Mouse (Mus musculus): ENCODE results near the gene Commd7. TPM values are rescaled to one million over a fixed set of nuclear protein-coding genes. Genes with fewer than 3 reads are reported as not detected.

Commd7 gene
- total and polyA plus RNA-seq, 3 experiments, result 20.9 to 30.9 (median 29.7) TPM

DNA sequence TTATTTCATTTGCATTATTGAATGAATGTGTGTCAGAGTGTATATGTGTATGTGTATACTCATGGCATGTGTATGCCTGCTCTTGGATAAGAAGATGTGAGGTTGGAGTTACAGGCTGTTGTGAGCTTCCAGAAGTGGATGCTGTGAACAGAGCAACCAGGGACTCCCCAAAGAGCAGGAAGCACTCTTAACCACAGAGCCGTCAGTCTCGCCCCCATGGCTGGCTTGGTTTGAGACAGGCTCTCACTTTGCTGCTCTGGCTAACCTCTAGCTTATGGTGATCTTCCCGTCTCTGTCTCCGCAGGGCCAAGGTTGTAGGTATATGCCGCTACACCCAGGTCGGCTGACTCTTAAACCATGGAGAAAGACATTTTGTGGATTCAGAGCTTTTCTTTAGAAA lies 14.1 kb downstream of the Commd7 start:
- peaks cover 81% of the 10 kb centered on the region for H3K36me3 ChIP-seq (replicated peaks)
- ATAC-seq (ENCODE audit: extremely low read depth, insufficient number of reproducible peaks, low FRiP score, poor library complexity, severe bottlenecking) (no peak), DNase-seq (ENCODE audit: low spot score) (no peak)
- H3K4me1 ChIP-seq (ENCODE audit: insufficient read depth, low read depth, low read length), result peaks cover 13% of the 10 kb centered on the region
- no peaks in the 10 kb centered on the region for H3K9me3 ChIP-seq (replicated peaks)
- no peak for TF ChIP-seq GATA1 (IDR thresholded peaks at IDR 0.05; ENCODE audit: borderline replicate concordance, low read length)
- no peaks in the 10 kb centered on the region for H3K27me3 ChIP-seq (ENCODE audit: insufficient read depth, low read length)
- H3K4me3 ChIP-seq (ENCODE audit: low read depth, low read length), result no peak overlapping the region

DNA sequence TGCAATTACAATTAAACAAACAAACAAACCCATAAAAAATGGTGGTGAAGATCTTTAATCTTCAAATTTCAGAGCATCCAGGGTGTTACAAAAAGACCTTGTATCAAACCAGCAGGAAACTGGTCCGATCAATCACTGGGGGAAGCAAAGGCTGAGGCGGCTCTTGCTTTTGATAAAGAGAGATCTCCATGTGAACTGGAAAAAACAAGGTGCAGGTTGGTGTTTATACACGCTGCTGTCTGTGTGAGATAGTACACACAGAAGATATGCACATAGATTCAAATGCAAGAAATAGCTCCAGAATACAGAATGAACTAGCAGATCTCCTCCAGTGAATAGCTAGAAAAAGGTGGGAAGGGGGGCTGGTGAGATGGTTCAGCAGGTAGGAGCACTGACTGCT lies 15.7 kb downstream of the Commd7 start:
- Histone ChIP-seq H3K4me1 (ENCODE audit: insufficient read depth, low read depth, low read length) (peaks cover 27% of the 10 kb centered on the region), H3K27me3 (ENCODE audit: insufficient read depth, low read length) (no peaks in the 10 kb centered on the region), H3K4me3 (ENCODE audit: low read depth, low read length) (no peak overlapping the region), H3K36me3 (replicated peaks) (peaks cover 66% of the 10 kb centered on the region), H3K9me3 (replicated peaks) (no peaks in the 10 kb centered on the region)
- no peak for DNase-seq (ENCODE audit: low spot score)
- no peak for ATAC-seq (ENCODE audit: extremely low read depth, insufficient number of reproducible peaks, low FRiP score, poor library complexity, severe bottlenecking)
- no peak for TF ChIP-seq TAL1 (conservative IDR thresholded peaks at IDR 0.05; ENCODE audit: low read depth, low read length)
- TF ChIP-seq GATA2 (IDR thresholded peaks at IDR 0.05; ENCODE audit: borderline replicate concordance, low read depth, low read length), result no peak
- no peak for TF ChIP-seq CTCF (IDR thresholded peaks at IDR 0.05; ENCODE audit: low read depth, low read length)
- TF ChIP-seq POLR2AphosphoS5 (IDR thresholded peaks at IDR 0.05; ENCODE audit: insufficient replicate concordance, low read depth, low read length), result no peak
- no peak for TF ChIP-seq GATA1 (IDR thresholded peaks at IDR 0.05; ENCODE audit: borderline replicate concordance, low read length)

DNA sequence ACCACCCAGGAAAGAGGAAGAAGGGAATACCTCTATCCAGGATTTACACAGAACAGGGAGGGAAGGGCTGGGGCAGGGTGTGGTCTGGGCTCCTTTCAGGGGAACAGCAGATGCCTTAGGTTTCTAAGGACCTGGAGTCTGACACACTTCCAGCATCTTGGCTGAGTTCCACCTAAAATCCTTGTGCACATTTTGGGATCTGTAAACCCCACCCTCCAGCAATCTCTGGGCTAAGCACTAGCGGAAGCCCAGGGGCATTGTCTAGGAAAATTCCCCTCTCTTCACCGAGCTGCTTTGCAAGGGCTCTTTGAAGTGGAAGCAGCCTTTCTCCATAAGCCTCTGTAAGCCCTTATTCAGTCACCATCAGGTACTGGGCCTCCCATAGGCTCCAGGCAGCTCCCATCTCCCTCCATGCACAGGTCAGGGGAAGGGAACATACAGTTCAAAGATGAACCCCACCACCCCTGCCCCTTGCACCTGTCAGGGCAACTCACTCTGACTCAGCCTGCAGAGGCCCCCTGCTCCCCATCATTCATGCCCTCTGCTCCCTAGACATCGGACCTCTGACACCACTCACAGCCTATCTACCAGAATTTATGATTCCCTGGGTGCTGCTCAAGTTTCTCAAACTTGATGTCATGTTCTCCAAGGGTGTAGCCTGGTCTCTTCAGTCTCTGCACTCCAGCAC lies 19.8 kb downstream of the Commd7 start:
- Histone ChIP-seq H3K4me3 (ENCODE audit: low read depth, low read length) (no peak overlapping the region), H3K4me1 (ENCODE audit: insufficient read depth, low read depth, low read length) (peaks cover 61% of the 10 kb centered on the region), H3K27me3 (ENCODE audit: insufficient read depth, low read length) (no peaks in the 10 kb centered on the region), H3K9me3 (replicated peaks) (no peaks in the 10 kb centered on the region), H3K36me3 (replicated peaks) (peaks cover 26% of the 10 kb centered on the region)
- TF ChIP-seq CTCF (IDR thresholded peaks at IDR 0.05; ENCODE audit: low read depth, low read length) (no peak), GATA2 (IDR thresholded peaks at IDR 0.05; ENCODE audit: borderline replicate concordance, low read depth, low read length) (no peak), GATA1 (IDR thresholded peaks at IDR 0.05; ENCODE audit: borderline replicate concordance, low read length) (no peak), TAL1 (conservative IDR thresholded peaks at IDR 0.05; ENCODE audit: low read depth, low read length) (no peak), POLR2AphosphoS5 (IDR thresholded peaks at IDR 0.05; ENCODE audit: insufficient replicate concordance, low read depth, low read length) (no peak)
- DNase-seq (ENCODE audit: low spot score), result no peak
- no peak for ATAC-seq (ENCODE audit: extremely low read depth, insufficient number of reproducible peaks, low FRiP score, poor library complexity, severe bottlenecking)

DNA sequence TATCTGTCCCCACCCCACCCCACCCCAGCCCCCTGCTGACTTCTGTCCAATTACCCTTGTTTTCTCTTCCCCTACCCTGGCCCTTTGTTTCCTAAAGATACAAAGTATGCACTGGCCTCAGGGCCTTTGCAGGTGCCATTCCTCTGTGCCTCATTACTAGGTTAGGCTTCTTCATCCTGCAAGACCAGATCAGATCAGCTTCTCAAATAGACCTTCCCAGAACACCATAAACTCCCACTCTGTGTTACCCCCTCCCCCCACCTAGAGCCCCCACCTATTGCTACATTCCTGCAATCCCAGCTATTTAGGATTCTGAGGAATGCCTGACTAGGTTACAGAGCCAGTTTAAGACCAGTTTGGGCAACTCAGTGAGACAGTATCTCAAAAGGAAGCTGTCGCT lies 20.8 kb downstream of the Commd7 start:
- no peaks in the 10 kb centered on the region for H3K9me3 ChIP-seq (replicated peaks)
- H3K4me1 ChIP-seq (ENCODE audit: insufficient read depth, low read depth, low read length), result peaks cover 71% of the 10 kb centered on the region
- no peak overlapping the region for H3K4me3 ChIP-seq (ENCODE audit: low read depth, low read length)
- TF ChIP-seq POLR2AphosphoS5 (IDR thresholded peaks at IDR 0.05; ENCODE audit: insufficient replicate concordance, low read depth, low read length), result no peak
- no peak for TF ChIP-seq TAL1 (conservative IDR thresholded peaks at IDR 0.05; ENCODE audit: low read depth, low read length)
- TF ChIP-seq GATA1 (IDR thresholded peaks at IDR 0.05; ENCODE audit: borderline replicate concordance, low read length), result no peak
- TF ChIP-seq CTCF (IDR thresholded peaks at IDR 0.05; ENCODE audit: low read depth, low read length), result no peak
- no peak for TF ChIP-seq GATA2 (IDR thresholded peaks at IDR 0.05; ENCODE audit: borderline replicate concordance, low read depth, low read length)
- no peaks in the 10 kb centered on the region for H3K27me3 ChIP-seq (ENCODE audit: insufficient read depth, low read length)
- H3K36me3 ChIP-seq (replicated peaks), result peaks cover 18% of the 10 kb centered on the region
- DNase-seq (ENCODE audit: low spot score), result no peak
- ATAC-seq (ENCODE audit: extremely low read depth, insufficient number of reproducible peaks, low FRiP score, poor library complexity, severe bottlenecking), result no peak

DNA sequence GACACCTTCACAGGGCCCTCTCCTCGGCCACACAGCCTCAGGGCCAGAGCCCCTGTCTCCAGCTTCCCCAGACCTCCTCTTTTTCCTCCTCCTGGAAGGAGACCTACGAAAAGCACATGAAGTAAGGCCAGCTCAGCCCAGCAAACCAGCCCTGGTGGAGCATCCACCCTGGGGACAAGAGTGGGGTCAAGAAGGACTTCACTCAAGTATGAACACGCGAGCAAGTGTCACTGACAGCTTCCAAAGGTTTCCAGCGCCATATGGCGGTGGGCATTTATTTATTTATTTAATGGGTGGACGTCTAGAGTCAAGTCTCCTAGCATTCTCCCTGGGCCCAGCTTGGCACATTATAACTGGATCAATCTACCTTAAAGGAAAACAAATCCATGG lies 21.3 kb downstream of the Commd7 start:
- no peaks in the 10 kb centered on the region for H3K9me3 ChIP-seq (replicated peaks)
- peaks cover 76% of the 10 kb centered on the region for H3K4me1 ChIP-seq (ENCODE audit: insufficient read depth, low read depth, low read length)
- H3K36me3 ChIP-seq (replicated peaks), result peaks cover 14% of the 10 kb centered on the region
- no peaks in the 10 kb centered on the region for H3K27me3 ChIP-seq (ENCODE audit: insufficient read depth, low read length)
- no peak for ATAC-seq (ENCODE audit: extremely low read depth, insufficient number of reproducible peaks, low FRiP score, poor library complexity, severe bottlenecking)
- no peak for DNase-seq (ENCODE audit: low spot score)
- H3K4me3 ChIP-seq (ENCODE audit: low read depth, low read length), result peak overlapping the region; percentile 60; the same call in 1 of the 2 replicates
- no peak for TF ChIP-seq GATA2 (IDR thresholded peaks at IDR 0.05; ENCODE audit: borderline replicate concordance, low read depth, low read length)
- no peak for TF ChIP-seq TAL1 (conservative IDR thresholded peaks at IDR 0.05; ENCODE audit: low read depth, low read length)
- TF ChIP-seq POLR2AphosphoS5 (IDR thresholded peaks at IDR 0.05; ENCODE audit: insufficient replicate concordance, low read depth, low read length), result no peak
- no peak for TF ChIP-seq GATA1 (IDR thresholded peaks at IDR 0.05; ENCODE audit: borderline replicate concordance, low read length)
- no peak for TF ChIP-seq CTCF (IDR thresholded peaks at IDR 0.05; ENCODE audit: low read depth, low read length)

DNA sequence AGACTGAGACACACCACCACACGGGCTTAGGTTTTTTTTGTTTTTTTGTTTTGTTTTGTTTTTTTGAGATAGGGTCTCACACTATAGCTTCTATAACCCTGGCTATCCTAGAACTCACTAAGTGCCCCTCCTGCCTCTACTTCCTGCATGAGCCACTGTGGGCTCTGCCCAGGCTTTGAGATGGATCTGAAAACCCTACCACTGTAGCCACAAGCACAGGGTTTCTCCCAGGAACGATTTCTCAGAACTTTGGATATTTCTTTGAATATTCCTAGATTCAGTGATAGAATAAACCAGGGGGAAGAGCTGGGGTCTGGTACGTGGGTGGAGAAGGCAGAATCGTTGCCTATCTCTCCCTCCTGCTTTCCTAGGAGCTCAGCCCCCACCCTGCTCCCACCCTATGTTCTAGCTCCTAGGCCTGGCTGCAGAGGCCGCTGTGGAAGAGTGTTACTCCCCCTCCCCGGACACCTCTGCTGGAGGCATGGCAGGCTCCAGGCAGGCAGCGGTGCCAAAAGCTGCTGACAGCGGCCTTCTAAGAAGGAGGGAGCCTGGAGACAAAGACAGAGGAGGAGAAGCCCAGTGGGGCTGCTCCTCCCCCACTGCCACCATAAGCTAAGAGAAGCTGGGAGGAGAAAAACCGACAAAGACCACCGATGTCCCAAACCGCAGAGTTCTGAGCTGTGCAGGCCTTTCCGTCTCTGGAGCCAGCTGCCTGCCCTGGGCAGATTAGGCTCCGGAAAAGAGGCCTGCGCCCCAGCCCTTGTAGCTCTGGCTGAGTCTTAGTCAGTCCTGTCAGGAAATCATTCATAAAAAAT lies 21.9 kb downstream of the Commd7 start:
- peaks cover 82% of the 10 kb centered on the region for H3K4me1 ChIP-seq (ENCODE audit: insufficient read depth, low read depth, low read length)
- TF ChIP-seq TAL1 (conservative IDR thresholded peaks at IDR 0.05; ENCODE audit: low read depth, low read length) (peak; percentile 65), GATA2 (IDR thresholded peaks at IDR 0.05; ENCODE audit: borderline replicate concordance, low read depth, low read length) (no peak)
- peak overlapping the region; percentile 60; the same call in 1 of the 2 replicates for H3K4me3 ChIP-seq (ENCODE audit: low read depth, low read length)
- DNase-seq (ENCODE audit: low spot score) (peak; percentile 57), ATAC-seq (ENCODE audit: extremely low read depth, insufficient number of reproducible peaks, low FRiP score, poor library complexity, severe bottlenecking) (peak; percentile 56)
- no peaks in the 10 kb centered on the region for H3K27me3 ChIP-seq (ENCODE audit: insufficient read depth, low read length)
- peaks cover 11% of the 10 kb centered on the region for H3K36me3 ChIP-seq (replicated peaks)
- no peaks in the 10 kb centered on the region for H3K9me3 ChIP-seq (replicated peaks)

Measured in G1E (cell line).